Mouse (Mus musculus): ENCODE data around the gene Coq5. TPM values are rescaled to one million over a fixed set of nuclear protein-coding genes. Genes with fewer than 3 reads are reported as not detected.
"Not testable (repeated sequence)": the region's sequence is repeated elsewhere in the genome, so short reads cannot be mapped to it uniquely, and the experiment has no call there.

The Coq5 gene
- total RNA-seq, 2 experiments from 2014 or later: 38.0 to 40.0 TPM

DNA sequence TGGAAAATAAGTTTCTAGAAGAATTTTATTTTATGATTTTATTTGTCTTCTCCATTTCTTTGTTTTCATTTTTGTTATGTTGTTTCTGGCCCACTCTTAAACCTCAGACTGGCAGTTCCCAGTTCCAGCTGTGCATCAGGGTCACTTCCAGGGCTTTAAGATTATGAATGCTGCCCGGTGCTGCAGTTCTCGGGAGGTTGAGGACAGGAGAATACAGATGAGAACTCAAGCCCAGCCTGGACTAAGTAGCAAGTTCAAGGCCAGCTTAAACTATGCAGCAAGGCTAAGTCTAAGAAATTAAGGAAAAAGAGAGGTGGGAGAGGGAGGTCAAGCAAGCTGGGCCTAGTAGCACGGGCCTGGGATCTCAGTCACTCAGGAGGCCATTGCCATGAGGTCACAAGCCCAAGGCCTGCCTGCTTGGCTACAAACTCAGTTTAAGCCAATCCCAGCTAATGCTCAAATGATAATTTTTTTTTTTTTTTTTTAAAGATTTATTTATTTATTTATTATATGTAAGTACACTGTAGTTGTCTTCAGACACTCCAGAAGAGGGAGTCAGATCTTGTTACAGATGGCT lies 11.9 kb upstream of the Coq5 start:
- DNase-seq: no peak

DNA sequence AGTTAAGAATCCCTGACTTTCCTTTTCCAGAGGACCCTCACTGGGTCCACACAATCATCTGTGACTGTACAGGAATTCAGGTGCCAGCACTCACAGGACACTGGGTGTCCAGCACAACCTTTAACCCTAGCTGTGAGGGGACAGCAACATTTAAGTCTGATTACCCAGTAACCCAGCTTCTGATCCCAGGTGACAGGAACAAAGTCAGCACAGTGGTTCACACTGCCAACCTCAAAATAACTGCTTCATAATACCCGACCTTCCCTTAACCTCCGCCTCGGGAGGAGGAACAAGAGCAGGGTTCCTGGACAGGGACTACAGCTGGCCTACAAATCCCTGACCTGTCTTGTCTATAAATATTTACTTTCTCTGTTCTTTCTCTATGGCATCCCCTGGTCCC lies 11.2 kb upstream of the Coq5 start:
- DNase-seq: no peak

DNA sequence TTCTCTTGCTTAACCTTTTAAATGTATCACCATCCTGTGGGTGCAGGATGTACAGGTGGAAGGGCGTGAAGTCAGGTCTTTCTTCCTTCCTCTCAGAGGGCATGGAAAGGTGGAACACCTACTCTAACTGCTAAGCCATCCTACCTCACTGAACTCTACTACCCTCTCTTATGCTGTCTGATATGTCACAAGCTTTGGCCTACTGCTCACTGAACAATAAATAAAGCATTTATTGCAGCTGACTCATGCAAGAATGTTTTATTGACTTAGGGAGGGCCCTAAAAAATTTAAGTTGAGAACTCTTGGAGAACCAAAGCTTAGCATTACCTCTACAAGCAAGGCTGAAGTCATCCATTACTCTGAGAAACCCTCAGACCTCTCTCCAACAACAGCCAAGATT lies 9.5 kb upstream of the Coq5 start:
- no peak for DNase-seq

DNA sequence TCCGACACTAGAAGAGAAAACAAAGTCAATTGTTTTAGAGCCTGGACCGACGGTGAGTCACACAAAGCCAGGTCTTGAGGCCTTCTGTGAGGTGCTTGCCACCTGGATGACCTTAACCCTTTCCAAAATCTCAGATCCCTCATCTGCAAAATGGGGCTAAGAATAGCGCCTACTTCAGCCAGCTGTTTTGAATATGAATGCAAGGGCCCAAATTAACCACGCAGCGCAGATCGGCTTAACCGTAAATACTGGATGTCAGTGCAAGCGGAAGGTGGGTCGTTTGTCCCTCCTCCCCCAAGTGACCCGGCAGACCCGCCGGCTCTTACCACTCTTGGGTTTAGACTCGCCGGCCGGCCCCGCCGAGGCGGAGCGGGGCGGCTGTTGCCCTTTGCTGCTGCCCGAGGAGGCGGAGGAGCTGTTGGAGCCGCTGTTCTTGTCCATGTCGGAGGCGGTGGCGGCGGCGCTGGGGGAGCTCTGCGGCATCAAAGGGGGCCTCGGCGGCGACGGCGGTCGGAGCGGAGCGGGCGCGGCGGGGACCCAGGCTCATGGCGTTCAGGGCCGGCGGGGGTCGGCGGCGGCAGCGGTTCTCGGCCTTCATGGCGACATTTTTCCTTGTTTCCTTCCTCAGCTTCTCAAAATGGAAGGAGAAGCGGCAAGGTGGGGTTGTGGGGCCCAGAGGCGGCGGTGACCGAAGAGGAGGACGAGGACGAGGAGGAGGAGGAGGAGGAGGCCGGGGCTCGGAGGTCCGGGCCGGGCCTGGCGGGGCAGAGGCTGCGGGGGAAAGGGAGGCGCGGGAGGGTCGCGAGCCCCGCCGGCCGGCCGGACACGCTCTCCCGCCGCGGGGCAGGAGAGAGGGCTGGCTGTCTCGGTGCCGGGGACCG lies 7.3 kb upstream of the Coq5 start:
- peak; percentile 27 to 50 for DNase-seq

DNA sequence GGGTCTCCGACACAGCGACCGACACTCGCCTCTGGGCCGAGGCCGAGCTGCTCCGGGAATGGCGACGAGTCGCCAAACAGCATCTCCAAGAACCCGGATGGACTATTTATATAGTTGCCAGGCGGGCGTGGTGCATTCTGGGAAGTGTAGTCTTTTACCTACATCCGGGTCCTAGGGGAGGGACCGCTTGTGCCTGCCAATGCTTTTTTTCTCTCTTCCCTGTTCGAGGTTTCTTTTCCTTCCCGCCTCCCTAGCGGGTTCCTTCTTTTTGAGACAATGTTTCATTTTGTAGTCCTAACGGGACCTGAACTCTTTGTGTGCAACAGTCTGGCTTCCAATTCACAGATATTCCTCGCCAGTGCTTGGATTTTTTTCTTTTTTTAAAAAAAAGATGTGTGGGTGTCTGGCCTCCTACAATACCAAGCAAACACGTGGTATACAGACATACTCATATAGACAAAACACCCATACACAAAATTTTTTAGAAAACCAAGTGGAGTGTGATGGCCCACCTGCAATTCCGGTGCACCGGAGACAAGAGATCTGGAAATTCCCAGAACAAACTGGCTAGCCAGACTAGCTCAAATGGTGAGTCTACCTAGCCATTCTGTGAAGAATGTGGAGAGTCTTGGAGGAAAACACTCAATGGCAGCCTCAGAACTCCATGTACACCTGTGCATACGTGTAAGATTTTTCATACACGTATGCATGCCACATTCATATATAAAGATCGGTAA lies 6.5 kb upstream of the Coq5 start, which contains the start of gene Rnf10:
Gene Rnf10, minus strand, starts transcription at position 87 of the 737 bp plus-strand sequence.
- peak; percentile 97 to 99 for DNase-seq

DNA sequence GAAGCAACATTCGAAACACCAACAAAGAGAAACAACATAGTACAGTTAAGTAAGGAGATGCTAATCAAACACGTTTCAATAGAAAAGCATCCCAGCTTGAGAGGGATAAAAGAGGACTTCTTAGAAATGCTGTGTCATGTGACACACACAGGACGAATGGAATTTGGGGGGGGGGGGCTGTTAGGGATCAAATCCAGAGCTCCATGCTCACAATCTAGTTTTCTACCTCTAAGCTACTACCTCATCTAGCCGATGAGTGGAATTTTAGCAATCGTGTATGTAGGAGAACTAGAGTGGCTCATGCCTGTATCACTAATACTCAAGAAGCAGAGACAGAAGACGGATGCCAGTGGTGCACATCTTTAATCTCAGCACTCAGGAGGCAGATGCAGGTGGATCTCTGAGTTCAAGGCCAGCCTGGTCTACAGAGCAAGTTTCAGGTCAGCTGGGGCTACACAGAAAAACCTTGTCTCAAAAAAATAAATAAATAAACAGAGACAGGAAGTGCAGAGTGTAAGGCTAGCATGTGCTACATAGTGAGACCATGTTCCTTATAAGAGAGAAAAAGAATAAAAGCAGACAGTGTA lies 5.8 kb upstream of the Coq5 start:
- no peak for DNase-seq

DNA sequence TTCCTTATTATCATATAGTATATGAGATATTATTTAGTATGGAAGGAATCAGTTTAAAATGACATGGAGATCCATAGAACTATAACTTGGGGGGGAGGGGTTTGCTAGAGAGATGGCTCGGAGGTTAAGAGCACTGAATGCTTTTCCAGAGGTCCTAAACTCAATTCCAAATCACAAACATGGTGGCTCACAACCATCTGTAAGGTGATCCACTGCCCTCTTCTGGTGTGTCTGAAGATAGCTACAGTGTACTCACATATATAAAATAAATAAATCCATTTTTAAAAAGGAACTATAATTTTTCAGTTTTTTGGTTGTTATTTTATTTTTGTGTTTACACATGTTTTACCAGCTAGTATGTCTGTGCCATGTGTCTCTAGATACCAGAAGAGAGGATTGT lies 5.1 kb upstream of the Coq5 start:
- no peak for DNase-seq

DNA sequence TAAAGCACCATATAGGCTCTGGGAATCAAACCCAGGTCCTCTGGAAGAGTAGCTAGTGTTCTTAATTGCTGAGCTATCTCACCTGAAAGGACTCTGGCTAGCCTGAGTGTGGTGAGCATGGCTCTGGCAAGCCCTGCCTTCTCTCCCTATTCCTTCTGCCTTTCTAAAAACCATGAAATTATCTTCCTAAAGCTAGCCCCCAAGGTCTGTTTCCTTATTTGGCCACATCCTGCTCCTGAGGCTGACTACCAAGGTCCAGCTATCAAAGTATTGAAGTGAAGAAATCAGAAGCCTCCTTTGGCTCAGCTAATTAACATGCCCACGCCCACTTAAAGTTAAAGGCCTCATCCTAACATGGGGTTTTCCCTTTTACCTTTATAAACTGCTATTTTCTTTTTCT lies 4.7 kb upstream of the Coq5 start:
- DNase-seq: no peak

DNA sequence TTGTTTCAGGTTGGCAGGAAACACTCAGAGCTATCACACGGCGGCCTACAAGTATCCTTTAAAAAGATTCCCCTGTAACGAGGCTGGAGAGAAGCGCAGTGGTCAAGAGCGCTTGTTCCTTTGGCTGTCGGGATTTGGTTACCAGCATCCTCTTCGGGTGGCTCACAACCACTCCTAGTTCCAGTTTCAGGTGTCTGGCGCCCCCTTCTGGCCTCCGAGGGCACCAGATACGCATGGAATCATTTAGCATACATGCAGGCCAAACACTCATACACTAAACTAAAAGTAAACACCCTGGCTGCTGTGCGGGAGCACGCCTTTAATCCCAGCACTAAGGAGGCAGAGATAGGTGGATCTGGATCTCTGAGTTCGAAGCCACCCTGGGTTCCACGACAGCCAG lies 3.5 kb upstream of the Coq5 start:
- no peak for DNase-seq

DNA sequence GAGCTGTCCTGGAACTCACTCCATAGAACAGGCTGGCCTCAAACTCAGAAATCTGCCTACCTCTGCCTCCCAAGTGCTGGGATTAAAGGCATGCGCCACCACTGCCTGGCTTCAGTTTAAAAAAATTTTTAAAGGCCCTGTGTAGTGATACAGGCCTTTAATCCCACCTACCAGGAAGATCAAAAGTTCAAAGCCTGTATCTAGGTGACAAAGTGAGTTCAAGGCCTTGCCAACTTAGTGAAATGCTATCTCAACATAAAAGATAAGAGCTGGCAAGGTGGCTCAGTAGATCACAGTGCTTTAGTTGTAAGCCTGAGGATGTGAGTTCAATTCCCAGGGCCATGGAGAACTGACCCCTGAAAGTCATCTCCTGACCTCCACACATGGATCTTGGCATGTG lies 1.4 kb upstream of the Coq5 start:
- DNase-seq: no peak

DNA sequence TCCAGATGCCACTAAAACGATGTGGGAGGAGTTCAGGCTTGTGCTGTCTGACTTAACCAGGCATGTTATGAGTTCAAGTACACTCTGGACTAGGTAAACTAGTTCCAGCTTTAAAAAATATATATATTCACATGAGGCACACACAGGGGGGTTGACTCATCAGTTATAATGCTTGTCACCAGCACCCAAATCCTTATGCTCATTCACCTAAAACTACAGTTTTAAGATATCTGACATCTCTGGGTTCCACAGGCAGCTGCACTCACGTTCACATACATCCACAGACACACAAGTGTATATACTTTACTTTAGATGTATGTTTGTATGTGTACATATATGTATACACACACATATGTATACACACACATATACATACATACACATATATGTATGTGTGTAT lies 681 bp upstream of the Coq5 start:
- no peak for DNase-seq

DNA sequence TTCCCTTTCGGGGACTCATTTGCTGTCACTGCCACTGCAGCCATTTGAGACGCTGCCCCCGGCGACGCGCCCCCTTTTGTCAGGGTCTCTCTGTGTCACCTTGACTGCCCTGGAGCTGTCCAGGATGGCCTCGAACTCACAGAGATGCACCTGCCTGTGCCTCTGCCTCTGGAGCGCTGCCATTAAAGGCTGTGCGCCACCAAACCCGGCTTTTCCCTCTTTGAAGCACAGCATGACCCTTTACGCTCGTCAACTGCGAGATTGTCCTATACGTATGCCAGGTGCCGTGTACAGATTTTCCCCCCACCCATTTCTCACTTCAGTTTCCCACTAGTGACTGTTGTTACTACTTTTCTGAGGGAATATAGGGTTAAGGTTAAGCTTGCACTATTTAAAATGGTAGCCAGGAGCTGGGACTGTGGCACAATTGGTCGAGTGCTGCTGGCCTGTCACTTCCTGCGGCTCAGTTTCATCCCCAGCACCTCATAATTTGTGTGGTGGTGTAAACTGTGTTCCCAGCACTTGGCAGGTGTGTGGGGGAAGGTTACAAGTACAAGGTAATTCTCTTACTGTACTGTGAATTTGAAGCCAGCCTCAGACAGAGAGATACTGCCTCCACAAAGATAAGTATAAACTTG lies 703 bp downstream of the Coq5 start:
- DNase-seq: no peak

DNA sequence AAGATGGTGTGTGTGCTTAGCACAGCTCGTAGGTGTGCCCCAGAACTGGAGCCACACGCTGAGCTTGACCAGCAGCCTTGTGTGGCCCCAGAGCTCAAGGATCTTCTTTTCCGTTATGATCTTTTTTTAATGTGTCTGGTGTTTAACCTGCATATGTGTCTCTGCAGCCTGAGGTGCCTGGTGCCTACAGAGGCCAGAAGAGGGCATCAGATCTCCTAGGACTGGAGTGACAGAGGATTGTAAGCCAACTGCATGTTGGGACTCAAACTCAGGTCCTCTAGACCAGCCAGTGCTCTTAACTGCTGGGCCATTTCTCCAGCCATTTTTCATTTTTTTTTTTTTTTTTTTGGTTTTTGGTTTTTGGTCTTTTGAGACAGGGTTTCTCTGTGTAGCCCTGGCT lies 5.3 kb downstream of the Coq5 start:
- no peak for DNase-seq

DNA sequence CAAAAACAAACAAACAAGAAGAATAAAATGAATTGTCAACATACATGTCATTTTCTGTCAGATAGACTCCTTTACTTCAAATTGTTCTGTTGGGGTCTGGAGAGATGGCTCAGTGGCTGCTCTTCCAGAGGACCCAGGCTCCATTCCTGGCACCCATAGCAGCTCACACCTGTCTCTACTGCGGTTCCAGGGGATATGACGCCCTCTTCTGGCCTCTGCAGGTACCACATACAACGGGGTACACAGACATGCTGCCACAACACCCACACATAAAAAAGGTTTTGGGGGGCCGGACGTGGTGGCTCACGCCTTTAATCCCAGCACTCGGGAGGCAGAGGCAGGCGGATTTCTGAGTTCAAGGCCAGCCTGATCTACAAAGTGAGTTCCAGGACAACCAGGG lies 14.7 kb downstream of the Coq5 start:
- DNase-seq: no peak

DNA sequence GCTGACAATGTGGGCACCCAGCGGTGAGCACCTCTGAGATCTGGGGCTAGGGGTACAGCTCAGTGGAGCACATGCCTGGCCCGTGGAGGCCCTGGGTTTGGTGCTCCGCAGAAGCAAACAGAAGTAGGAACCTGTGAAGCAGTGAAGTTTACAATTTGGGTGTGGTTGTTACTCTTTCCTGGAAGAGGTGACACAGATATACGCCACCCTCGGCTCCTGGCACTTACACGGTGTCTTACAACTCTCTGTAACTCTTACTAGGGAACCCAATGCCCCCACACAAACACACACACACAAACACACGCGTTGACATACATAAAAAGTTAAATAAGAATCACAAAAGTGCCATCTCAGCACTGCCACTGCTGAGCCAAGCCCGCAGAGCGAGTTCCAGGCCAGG lies 16.9 kb downstream of the Coq5 start:
- no peak for DNase-seq

DNA sequence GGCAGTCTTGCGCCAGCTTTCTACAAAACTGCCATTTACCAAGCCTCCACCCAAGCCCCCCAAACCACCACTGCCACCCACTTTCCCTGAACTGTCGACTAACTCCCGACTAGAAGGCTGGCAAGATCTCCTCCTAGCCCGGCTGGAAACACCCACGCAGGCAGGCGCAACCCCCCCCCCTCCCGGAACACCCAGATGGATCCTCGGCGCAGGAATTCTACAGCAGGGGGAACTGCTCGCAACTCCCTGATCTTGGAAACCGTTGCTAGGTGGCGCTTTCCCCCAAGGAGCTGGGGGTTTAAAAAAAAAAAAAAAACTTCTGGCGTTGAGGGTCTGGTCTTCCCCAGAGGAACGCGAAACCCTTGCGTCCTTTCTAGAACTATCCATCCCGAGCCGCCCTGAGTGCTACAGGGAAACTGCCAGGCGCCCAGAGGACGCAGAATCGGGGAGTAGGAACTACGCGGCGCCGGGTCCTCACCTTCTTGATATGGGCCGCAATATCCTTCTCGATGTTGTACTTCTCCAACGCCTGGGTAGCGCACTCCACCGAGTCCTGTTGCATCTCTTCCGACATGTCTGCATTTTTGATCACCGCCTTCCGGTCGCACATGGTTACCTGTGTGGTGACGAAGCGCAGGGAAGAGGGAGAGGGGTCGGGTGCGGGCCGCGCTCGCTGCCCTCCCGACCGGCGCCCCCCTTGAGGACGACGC lies 20.7 kb downstream of the Coq5 start:
- peak in 1 of 2 experiments; percentile 62 for DNase-seq

DNA sequence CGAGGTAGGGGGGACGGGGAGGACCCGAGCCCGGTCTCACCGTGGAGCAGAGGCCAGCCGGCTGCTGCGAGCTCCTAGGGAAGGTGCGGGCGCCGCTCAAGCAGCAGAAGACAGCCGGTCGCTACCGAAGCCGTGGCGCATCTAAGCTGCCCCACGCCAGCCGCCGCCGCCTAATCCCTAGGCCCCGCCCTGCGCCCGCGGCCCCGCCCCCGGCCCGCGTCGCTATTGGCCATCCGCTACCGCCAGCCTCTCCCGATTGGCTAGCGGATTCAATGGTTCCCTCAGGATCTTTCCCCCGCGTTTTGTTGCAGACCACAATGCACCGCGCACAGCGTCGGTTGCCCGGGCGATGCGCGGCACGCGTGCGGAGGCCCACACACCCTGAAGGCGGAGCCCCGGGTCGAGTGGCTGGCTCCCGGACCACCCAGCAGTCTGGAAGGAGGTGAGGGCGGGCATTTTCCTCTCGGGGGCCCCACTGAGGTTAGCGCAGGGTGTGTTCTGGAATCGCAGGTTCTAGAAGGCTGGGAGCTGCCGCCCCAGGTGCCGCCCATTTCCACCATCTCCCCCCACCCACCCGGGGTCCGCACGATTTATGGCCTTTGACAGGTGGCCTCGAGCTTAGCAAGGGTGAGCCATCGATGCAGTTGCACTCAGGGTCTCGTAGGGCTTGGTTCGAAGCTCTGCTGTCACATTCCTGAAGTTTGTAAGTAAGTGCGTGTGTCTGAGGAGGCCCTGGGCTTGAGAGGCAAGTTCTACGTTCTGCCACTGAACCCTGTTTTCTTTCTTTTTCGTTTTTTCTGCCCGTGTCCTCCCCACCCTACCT lies 21.5 kb downstream of the Coq5 start, which contains the start of gene Dynll1:
Gene Dynll1, minus strand, starts transcription at position 208 of the 823 bp plus-strand sequence.
- peak; percentile 100 for DNase-seq

DNA sequence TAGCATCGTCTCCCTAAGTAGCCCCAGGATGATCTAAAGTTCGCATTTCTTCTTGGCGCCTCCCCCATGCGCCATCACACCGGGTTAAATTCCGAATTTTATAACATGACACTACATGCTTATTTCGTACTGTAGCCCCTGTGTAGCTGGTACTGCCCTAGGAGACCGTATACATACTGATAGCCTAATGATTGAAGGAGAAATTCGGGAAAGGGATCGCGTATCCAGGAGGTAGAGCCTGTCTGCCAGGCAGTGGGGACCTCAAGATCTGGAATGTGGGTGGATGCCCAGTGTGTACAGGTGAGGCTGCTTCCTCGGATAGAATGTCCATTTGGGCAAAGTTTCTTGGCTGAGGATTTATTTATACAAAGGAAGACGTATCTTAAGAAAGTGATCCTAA lies 22.1 kb downstream of the Coq5 start:
- DNase-seq: no peak

DNA sequence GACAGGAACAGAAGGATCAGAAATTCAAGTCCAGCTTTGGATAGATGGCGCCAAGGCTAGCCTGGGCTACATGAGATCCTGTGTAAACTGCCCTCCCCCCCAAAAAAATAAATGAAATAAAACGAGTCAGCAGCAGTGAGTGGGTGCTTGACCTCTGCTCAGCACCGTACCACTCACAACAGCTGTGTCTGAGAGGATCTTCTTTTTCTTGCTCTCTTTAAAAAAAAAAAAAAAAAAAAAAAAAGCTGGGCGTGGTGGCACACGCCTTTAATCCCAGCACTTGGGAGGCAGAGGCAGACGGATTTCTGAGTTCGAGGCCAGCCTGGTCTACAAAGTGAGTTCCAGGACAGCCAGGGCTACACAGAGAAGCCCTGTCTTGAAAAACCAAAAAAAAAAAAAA lies 22.7 kb downstream of the Coq5 start:
- DNase-seq: not testable (repeated sequence)

DNA sequence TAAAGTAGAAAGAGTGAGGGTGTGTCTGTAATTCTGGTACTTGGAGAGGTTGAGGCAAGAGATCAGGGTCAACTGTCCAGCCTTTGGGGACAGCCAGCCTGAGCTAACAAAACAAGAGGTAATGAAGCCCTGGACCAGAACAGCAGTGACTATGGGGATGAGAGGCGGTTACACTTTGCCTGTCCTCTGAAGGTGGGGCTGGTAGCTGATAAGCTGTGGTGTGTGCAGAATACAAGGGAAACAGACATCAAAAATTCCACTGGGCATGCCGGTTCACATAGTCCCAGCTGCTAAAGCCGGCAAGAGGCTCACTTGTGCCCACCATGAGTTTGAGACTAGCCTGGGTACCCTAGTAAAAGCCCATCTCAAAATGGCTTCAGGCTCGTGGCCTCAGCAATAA lies 32.9 kb downstream of the Coq5 start:
- no peak for DNase-seq

Measured in layer of hippocampus, postnatal 36 days (tissue).